Mouse (Mus musculus) regulatory T cell (primary cell): Measurements from ENCODE around the gene Ifna6.

Experiments
- in situ Hi-C: fragments of 300-600 bp; cut with MboI, MseI; formaldehyde crosslinking; loops from one replicate; pipeline ENCODE4 v1.15.1; 2025; ENCODE audit warnings: high pct_unique_total_duplicates

Ifna6 gene

GRCm38 (mm10) chr4:88845334-88845733, 18.1 kb downstream of the Ifna6 start:
- in situ Hi-C loops = no loop called here

DNA sequence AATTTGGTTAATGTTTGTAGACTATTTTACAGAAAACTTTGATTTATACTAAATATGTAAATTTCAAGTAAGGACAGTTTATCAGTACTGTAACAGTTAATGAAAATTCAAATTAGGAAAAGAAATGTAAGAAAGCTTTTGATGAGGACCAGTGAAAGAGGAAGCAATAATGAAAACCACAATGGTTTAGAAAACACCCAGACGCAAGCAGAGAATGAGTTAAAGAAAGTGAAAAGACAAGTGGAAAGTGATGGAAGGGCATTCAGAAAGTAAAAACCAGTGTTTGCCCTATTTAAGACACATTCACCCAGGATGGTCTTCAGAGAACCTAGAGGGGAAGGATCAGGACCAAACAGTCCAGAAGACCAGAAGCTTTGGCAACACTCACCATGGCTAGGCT, 22.5 kb downstream of the Ifna6 start, which contains the start of gene Ifna1:
Ifna1 (plus strand) TSS at position 390 of the 400 bp plus-strand sequence.
- in situ Hi-C loops = loop anchor here (25.0 kb wide), 1 partner anchor 463 kb away; the partner anchor contains the start of gene Cdkn2b

DNA sequence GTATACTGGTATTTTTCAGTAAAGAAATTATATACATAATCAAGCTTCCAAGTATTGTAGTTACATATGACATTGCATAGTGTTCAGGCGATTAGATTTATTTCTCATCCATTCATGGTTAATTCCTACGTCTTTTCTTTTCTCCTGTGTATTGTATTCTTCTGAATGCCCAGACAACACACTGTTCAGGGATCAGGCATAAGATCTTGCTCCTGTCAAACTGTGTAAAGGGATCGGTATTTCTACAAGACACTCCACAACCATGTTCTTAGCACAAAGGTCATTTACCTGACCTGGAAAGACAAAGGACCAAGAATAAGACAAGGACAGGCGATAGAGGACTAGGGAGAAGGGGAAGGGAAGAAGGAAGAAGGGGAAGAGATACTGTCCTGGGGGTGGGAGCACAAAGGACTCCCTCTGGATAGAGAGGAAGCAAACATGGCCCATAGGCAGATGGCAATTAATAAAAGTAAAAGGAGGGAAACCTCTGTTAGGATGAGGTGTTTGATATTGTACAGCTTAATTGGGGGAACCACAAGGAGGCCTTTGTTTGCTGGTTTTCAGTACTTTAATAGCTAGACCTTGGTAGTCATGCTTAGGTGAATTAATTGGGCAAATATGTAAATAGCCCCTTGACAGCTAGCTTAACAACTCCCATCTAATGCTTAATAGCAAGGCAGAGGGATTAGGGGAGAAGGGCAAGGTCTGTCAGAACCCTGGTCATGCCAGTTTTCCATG, 24.0 kb downstream of the Ifna6 start:
- in situ Hi-C loops = loop anchor here (25.0 kb wide), 1 partner anchor 461 kb away; the partner anchor contains the start of gene Cdkn2b

GRCm38 (mm10) chr4:88859214-88859613, 32.0 kb downstream of the Ifna6 start:
- in situ Hi-C loops = loop anchor here (25.0 kb wide), 1 partner anchor 453 kb away; the partner anchor contains the start of gene Cdkn2b

DNA sequence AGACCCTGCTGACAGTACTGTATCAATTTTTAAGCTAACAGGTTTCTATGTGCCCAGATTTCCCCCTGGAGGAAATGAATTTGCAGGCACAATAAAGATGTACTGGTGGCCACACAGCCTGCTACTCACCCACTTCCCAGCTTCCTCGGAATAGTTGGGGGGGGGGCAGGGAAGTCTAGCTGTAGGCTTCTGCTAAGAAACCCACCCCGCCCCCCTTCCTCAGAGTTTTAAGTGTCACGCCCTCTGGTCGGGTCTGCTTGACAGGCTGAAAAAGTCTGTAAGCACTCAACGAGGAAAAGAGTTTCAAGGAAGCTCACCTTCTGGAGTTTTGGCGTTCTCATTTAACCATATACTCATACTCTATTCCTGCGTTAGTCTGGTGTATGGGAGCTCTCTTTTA, 36.1 kb downstream of the Ifna6 start:
- in situ Hi-C loops = loop anchor here (25.0 kb wide), 1 partner anchor 449 kb away; the partner anchor contains the start of gene Cdkn2b

GRCm38 (mm10) chr4:88864599-88864998, 37.4 kb downstream of the Ifna6 start:
- in situ Hi-C loops = loop anchor here (25.0 kb wide), 1 partner anchor 448 kb away; the partner anchor contains the start of gene Cdkn2b

DNA sequence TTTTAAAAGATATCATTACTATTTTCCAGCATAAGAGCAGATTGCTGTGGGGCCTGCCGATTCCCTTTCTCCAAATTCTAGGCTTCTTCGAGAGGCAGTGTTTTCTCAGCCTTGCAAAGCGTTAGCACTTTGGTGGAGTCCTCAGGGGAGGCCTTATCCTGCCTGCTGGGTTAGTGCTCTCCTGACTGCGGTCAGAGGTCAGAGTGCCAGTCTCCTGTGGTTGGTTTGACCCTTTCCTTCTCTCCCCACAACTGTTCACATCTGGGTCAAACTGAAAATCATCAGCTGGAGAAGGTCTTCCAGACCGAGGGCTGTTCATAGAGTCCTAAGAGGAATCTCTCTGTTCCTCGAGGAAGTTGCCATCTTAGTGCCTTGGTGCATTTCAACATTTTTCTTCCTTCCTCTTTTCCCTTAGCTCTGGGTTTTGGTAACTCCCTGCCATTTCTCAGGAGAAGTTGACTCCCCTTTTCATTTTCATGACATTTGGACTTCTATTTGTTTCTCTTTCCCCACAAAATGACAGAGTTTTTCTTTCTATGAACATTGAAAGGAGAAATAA, 37.9 kb downstream of the Ifna6 start:
- in situ Hi-C loops = loop anchor here (25.0 kb wide), 1 partner anchor 447 kb away; the partner anchor contains the start of gene Cdkn2b

DNA sequence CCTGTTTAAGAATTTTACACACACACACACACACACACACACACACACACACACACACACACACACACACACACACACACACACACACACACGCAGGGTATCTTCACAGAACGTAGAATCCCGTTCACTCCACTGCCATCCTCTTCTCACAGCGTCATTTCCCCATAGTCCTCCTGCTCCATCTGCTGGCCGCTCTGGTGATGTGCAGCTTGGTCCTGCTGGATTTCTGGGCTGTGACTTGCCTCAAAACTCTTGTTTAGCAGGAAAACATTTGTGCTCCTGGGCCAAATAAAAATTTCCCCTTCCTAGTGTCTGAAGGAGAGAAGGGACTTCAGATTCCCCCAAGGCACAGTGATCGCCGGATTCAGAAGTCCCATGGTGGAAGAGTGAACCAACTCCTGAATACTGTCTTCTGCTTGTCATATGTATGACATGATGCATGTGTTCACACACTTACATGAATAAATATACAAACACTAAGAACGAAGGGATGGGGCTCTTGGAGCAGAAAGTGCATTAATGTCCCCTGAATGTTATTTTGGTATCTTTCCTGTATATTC, 40.2 kb downstream of the Ifna6 start:
- in situ Hi-C loops = loop anchor here (25.0 kb wide), 1 partner anchor 445 kb away; the partner anchor contains the start of gene Cdkn2b

DNA sequence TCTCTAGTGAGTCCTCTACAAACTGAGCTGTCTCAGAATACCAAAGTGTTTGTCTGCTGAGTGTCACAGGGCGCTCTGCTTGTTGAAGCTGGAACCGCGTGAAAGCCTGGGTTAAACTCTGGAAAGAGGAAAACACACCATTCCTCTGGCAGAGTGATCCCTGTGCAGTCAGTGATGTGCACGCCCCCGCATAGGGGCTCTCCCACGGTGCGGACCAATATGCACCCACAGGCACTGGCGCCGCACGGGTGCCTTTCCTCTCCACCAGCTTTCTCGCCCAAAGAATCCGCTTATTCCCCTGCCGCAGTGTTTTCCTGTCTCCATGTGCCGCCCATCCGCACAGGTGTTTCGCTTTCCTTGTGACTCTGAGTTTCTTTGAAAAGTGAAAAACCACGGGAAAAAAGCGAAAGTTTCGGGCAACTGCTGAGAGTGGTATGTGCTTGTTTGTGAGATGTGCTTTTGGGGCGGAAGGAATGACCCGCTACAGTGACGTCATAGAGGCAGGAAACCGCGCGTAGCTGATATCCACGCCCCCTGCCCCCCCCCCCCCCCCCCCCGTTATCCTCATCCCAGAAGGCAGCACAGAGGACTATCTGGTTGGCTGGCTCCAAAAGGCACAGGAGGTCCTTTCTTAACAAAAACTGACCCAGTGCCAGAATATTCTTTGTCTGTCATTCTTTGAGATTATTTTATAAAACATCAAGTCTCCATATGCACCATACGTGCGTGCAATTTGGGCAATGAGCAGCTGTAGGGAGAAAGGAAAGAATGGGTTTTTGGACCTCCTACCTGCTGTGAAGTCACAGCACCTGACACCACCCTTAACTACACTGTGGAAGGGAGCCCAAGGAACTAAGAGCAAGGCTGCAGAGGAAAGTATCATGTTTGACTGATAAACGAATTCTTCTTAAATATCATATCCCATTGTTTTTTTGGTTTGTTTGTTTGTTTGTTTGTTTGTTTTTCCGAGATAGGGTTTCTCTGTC, 41.0 kb downstream of the Ifna6 start:
- in situ Hi-C loops = loop anchor here (25.0 kb wide), 1 partner anchor 444 kb away; the partner anchor contains the start of gene Cdkn2b

- in situ Hi-C loops = loop anchor here (5.0 to 25.0 kb wide), 2 partner anchors 260 to 440 kb away; partner anchors contain the start of gene Cdkn2b
Measured at GRCm38 (mm10) chr4:88872691-88873090, 45.5 kb downstream of the Ifna6 start.

DNA sequence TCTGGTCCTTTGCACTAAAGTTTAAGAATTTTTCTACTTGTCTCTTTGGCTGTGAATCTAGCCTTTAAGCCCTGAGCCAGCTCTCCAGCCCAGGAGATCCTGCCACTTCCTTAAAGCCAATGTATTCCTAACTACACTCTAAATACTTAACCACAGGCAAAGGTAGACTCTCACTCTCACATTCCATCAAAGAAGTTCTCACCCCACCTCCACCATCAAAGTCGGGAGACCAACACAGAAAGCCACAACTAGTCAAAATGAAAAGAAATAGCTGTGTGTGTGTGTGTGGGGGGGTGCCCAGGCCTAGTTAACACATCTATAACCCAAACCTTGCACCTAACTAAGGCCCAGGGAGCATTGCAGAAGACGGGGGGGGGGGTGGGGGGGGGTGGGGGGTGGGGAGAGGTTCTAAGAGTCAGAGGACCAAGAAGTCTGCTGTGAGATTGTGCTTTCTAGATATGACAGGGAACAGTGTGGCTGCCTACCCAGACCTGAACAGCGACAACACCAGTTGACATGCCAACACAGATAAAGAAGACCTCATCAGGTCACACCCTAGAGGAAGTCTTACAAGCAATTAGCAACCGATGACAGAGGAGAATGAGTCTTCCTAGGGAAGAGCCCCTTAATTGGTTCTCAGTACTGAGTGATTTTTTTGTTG, 48.3 kb downstream of the Ifna6 start:
- in situ Hi-C loops = no loop called here

DNA sequence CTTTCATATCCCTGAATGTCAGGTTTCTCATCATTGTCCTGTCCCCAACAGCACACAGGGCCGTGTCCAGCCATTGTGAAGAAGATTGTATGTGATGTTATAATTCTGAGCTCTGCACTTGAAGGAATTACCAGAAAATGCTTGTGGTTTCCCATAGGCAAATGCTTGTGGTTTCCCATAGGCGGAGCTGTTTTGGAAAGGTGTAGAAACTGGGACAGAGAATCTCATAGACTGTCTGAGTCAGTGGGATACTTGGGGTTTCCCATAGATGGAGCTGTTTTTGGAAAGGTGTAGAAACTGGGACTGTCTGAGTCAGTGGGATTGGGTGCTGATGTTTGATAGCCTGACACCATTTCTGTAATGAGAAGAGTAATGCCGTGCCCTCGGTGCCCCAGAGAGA, 49.3 kb downstream of the Ifna6 start:
- in situ Hi-C loops = no loop called here
